ENCODE assay signal across 8 mouse cellular contexts in genomic region chr16:22545016-22545561, GRCm38 (mm10).
DNase-seq lines count a peak whose midpoint lies in the region; ATAC-seq and TF ChIP-seq lines count a peak whose summit lies in the region.

No protein-coding gene starts in this region.

- ATAC-seq in kidney, postnatal 0 days (replicated peaks; ENCODE audit: low FRiP score, low read depth): no peak
- ATAC-seq in kidney, embryonic 15.5 days (replicated peaks; ENCODE audit: low FRiP score): no peak
- no peak; the same call in 1 of the 2 replicates for ATAC-seq in forebrain, embryonic 15.5 days (replicated peaks)
- peak; percentile 73 for ATAC-seq in hindbrain, embryonic 15.5 days (ENCODE audit: low FRiP score, low read depth)
- peak; percentile 25; the same call in 1 of the 2 replicates for ATAC-seq in megakaryocyte, adult 5-6 weeks (ENCODE audit: poor library complexity, severe bottlenecking)

- 27% methylated on average over 3 of the region's 3 CpGs for WGBS in kidney, postnatal 0 days
- whole genome bisulfite sequencing in kidney, embryonic 15.5 days: 39% methylated on average over 3 of the region's 3 CpGs
- 19% methylated on average over 3 of the region's 3 CpGs for WGBS in forebrain, embryonic 15.5 days
- WGBS in hindbrain, embryonic 15.5 days: 37% methylated on average over 3 of the region's 3 CpGs

- peak; percentile 53 for DNase-seq in kidney, postnatal 0 days (ENCODE audit: low spot score)
- DNase-seq in NIH3T3 (ENCODE audit: low read depth) (peak; percentile 59), liver (no peak)

- peaks cover 13% of the 10 kb centered on the region; the same call in 1 of the 2 replicates for H3K4me1 ChIP-seq in kidney, postnatal 0 days (replicated peaks; ENCODE audit: insufficient read depth, low read length)
- H3K4me1 ChIP-seq in kidney, embryonic 15.5 days: peaks cover 28% of the 10 kb centered on the region
- H3K4me1 ChIP-seq in forebrain, embryonic 15.5 days: peaks cover 23% of the 10 kb centered on the region
- peaks cover 28% of the 10 kb centered on the region for H3K4me1 ChIP-seq in hindbrain, embryonic 15.5 days (replicated peaks)
- H3K4me1 ChIP-seq in testis, adult 2 months (ENCODE audit: control insufficient read depth, insufficient read depth, low read length): peaks cover 15% of the 10 kb centered on the region

- no peaks in the 10 kb centered on the region for H3K9me3 ChIP-seq in kidney, postnatal 0 days (replicated peaks; ENCODE audit: low read length)
- no peaks in the 10 kb centered on the region for H3K9me3 ChIP-seq in kidney, embryonic 15.5 days (replicated peaks)
- no peaks in the 10 kb centered on the region for H3K9me3 ChIP-seq in forebrain, embryonic 15.5 days
- H3K9me3 ChIP-seq in hindbrain, embryonic 15.5 days: no peaks in the 10 kb centered on the region

- H3K9ac ChIP-seq in kidney, postnatal 0 days (ENCODE audit: low read depth, low read length): no peak overlapping the region
- H3K9ac ChIP-seq in kidney, embryonic 15.5 days: no peak overlapping the region
- H3K9ac ChIP-seq in forebrain, embryonic 15.5 days (replicated peaks): 0 out of 2 replicates have a peak overlapping the region, but pooled peaks have one; percentile 0
- H3K9ac ChIP-seq in hindbrain, embryonic 15.5 days: no peak overlapping the region

- no peak for TF ChIP-seq CTCF in kidney, postnatal 0 days (IDR thresholded peaks at IDR 0.05; ENCODE audit: low read depth)
- TF ChIP-seq CTCF in testis, adult 2 months (IDR thresholded peaks at IDR 0.05; ENCODE audit: control insufficient read depth, insufficient read depth, insufficient replicate concordance, low read depth, low read length): no peak

- H3K36me3 ChIP-seq in kidney, postnatal 0 days (ENCODE audit: insufficient read depth, low read length): no peaks in the 10 kb centered on the region
- H3K36me3 ChIP-seq in kidney, embryonic 15.5 days: no peaks in the 10 kb centered on the region
- no peaks in the 10 kb centered on the region for H3K36me3 ChIP-seq in forebrain, embryonic 15.5 days
- H3K36me3 ChIP-seq in hindbrain, embryonic 15.5 days: no peaks in the 10 kb centered on the region
- no peaks in the 10 kb centered on the region for H3K36me3 ChIP-seq in testis, adult 2 months (ENCODE audit: control insufficient read depth, insufficient read depth, low read length)

- no peaks in the 10 kb centered on the region for H3K27me3 ChIP-seq in kidney, postnatal 0 days (ENCODE audit: insufficient read depth, low read length)
- no peaks in the 10 kb centered on the region for H3K27me3 ChIP-seq in kidney, embryonic 15.5 days
- no peaks in the 10 kb centered on the region for H3K27me3 ChIP-seq in forebrain, embryonic 15.5 days
- no peaks in the 10 kb centered on the region for H3K27me3 ChIP-seq in hindbrain, embryonic 15.5 days
- no peaks in the 10 kb centered on the region for H3K27me3 ChIP-seq in testis, adult 2 months (ENCODE audit: control insufficient read depth, insufficient read depth, low read length)

- no peak overlapping the region for H3K4me3 ChIP-seq in kidney, postnatal 0 days (replicated peaks; ENCODE audit: low read depth, low read length)
- no peak overlapping the region for H3K4me3 ChIP-seq in kidney, embryonic 15.5 days (replicated peaks)
- no peak overlapping the region for H3K4me3 ChIP-seq in forebrain, embryonic 15.5 days
- H3K4me3 ChIP-seq in hindbrain, embryonic 15.5 days: no peak overlapping the region
- no peak overlapping the region for H3K4me3 ChIP-seq in testis, adult 2 months (ENCODE audit: control insufficient read depth, low read depth, low read length)

- H3K4me2 ChIP-seq in kidney, postnatal 0 days (ENCODE audit: low read length): no peak overlapping the region
- H3K4me2 ChIP-seq in kidney, embryonic 15.5 days: no peak overlapping the region
- H3K4me2 ChIP-seq in forebrain, embryonic 15.5 days (replicated peaks): no peak overlapping the region
- H3K4me2 ChIP-seq in hindbrain, embryonic 15.5 days: 0 out of 2 replicates have a peak overlapping the region, but pooled peaks have one; percentile 16

- TF ChIP-seq POLR2A in testis, adult 2 months (IDR thresholded peaks at IDR 0.05; ENCODE audit: control insufficient read depth, low read depth, low read length): no peak

- no peak overlapping the region for H3K27ac ChIP-seq in kidney, postnatal 0 days
- no peak overlapping the region for H3K27ac ChIP-seq in kidney, embryonic 15.5 days
- peak overlapping the region; percentile 58 for H3K27ac ChIP-seq in forebrain, embryonic 15.5 days (replicated peaks)
- H3K27ac ChIP-seq in hindbrain, embryonic 15.5 days (replicated peaks): peak overlapping the region; percentile 73
- H3K27ac ChIP-seq in testis, adult 2 months (ENCODE audit: control insufficient read depth, insufficient read depth, low read depth, low read length): peak overlapping the region; percentile 85

Comparison
In these comparisons a context has a peak if more than half of its experiments do, and no peak if none do; other contexts are left out.
1. ATAC-seq: peak in hindbrain, embryonic 15.5 days (single experiment) and megakaryocyte, adult 5-6 weeks (single experiment); none in kidney, postnatal 0 days (single experiment), kidney, embryonic 15.5 days (single experiment) and forebrain, embryonic 15.5 days (single experiment).
2. H3K27ac ChIP-seq: peak in forebrain, embryonic 15.5 days (single experiment), hindbrain, embryonic 15.5 days (single experiment) and testis, adult 2 months (single experiment); none in kidney, postnatal 0 days (single experiment) and kidney, embryonic 15.5 days (single experiment).